Mouse (Mus musculus) hindbrain, postnatal 0 days (tissue): ENCODE results near the gene Chst10. TPM values are rescaled to one million over a fixed set of nuclear protein-coding genes. Genes with fewer than 3 reads are reported as not detected.
A peak's percentile ranks its signal among the peaks of the same experiment; 100 is the strongest.

ENCODE experiments used
- ATAC-seq: fragments of 200-750 bp; cut with Nextera tagmentation; 2 replicates; pipeline ENCODE4 v1.8.0; 2017; ENCODE audit warnings: mild to moderate bottlenecking, moderate TSS enrichment, moderate library complexity
- DNase-seq: peaks from one replicate; pipeline ENCODE4 v3.0.0-alpha.2; 2015; ENCODE audit warnings: low spot score
- H3K27ac ChIP-seq: fragments of 300-500 bp; sonication (generic); 2 replicates; pipeline ENCODE4 v1.5.1; 2014; ENCODE audit warnings: mild to moderate bottlenecking
- H3K27me3 ChIP-seq: fragments of 300-500 bp; sonication (generic); 2 replicates; pipeline ENCODE4 v1.6.1; 2014; ENCODE audit warnings: low read length, mixed read lengths; ENCODE audit not compliant: insufficient read depth
- H3K36me3 ChIP-seq: fragments of 300-500 bp; sonication (generic); 2 replicates; pipeline ENCODE4 v1.6.1; 2014; ENCODE audit warnings: low read length, mixed read lengths; ENCODE audit not compliant: insufficient read depth
- H3K4me1 ChIP-seq: fragments of 300-500 bp; sonication (generic); 2 replicates; pipeline ENCODE4 v1.6.1; 2014; ENCODE audit warnings: antibody characterized with exemption, low read length, mixed read lengths; ENCODE audit not compliant: insufficient read depth
- H3K4me2 ChIP-seq: fragments of 300-500 bp; sonication (generic); 2 replicates; pipeline ENCODE4 v1.6.1; 2014; ENCODE audit warnings: low read depth, mild to moderate bottlenecking, low read length, moderate library complexity, mixed read lengths
- H3K4me3 ChIP-seq: fragments of 300-500 bp; sonication (generic); 2 replicates; pipeline ENCODE4 v1.5.1; 2014; ENCODE audit warnings: low read length
- H3K9ac ChIP-seq: fragments of 300-500 bp; sonication (generic); replicated peaks from 2 replicates; pipeline ENCODE4 v1.6.1; 2014; ENCODE audit warnings: mild to moderate bottlenecking, low read length, moderate library complexity, mixed read lengths
- H3K9me3 ChIP-seq: fragments of 300-500 bp; sonication (generic); 2 replicates; pipeline ENCODE4 v1.6.1; 2016; ENCODE audit warnings: low read length, mixed read lengths
- CTCF ChIP-seq: IDR thresholded peaks from 2 replicates; pipeline ENCODE4 v1.5.1; 2016; ENCODE audit warnings: antibody characterized with exemption, control low read depth, low read depth
- WGBS: fragments of 180-500 bp; shearing (Covaris S2); extraction: QIAGEN DNeasy Blood & Tissue Kit; methylation state at CpG from one replicate; pipeline ENCODE4 v1.1.7; 2014; 5-methylcytosine and 5-hydroxymethylcytosine counted together
- polyA plus RNA-seq: library from polyadenylated mRNA; unstranded; fragments of >200 nt; fragmentation: Nextera tagmentation; extraction: Ambion mirVana; gene quantifications from 2 replicates; pipeline ENCODE4 v1.2.1, GENCODE M21; 2015
- total RNA-seq: library from RNA; depleted of rRNA; stranded (reverse); fragments of >200 nt; gene quantifications from 2 replicates; pipeline ENCODE4 v1.2.3, GENCODE M21; 2014; rRNA removed

Gene Chst10
- total and polyA plus RNA-seq, 2 experiments from 2014 or later = 56.2 to 63.6 TPM

GRCm38 (mm10) chr1:38824926-38825325, 73.0 kb downstream of the Chst10 start:
- H3K9me3 ChIP-seq = no peaks in the 10 kb centered on the region
- 75% methylated on average over 2 of the region's 2 CpGs for WGBS

DNA sequence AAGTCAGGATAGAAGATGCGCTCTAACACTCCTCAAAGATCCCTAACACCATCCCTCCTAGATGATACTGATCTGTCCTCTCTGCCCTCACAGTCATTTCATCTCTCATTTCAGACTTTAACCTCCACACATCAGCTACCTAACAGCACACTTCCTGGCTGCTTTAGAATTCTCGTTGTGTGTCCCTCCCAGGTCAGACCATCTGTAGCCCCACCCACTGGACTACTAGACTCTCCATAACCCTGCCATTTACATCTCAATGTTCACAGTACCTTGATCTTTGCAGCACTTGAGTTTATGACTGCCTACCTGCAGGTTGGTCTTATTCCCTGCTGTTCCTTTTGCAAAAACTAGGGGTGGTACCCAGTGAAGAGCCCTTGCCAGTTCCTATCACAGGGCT, 74.1 kb downstream of the Chst10 start:
- H3K4me3 ChIP-seq = no peak overlapping the region
- no peak for TF ChIP-seq CTCF
- H3K9me3 ChIP-seq = no peaks in the 10 kb centered on the region
- H3K27me3 ChIP-seq = no peaks in the 10 kb centered on the region
- no peaks in the 10 kb centered on the region for H3K4me1 ChIP-seq
- no peak overlapping the region for H3K9ac ChIP-seq
- H3K36me3 ChIP-seq = no peaks in the 10 kb centered on the region
- WGBS = 83% methylated on average over 2 of the region's 2 CpGs
- no peak overlapping the region for H3K27ac ChIP-seq
- no peak overlapping the region for H3K4me2 ChIP-seq
- DNase-seq (no peak), ATAC-seq (0 out of 2 replicates have a peak, but pooled peaks have one; percentile 27)

More at GRCm38 (mm10) chr1:38824926-38825325, 73.0 kb downstream of the Chst10 start:
- ATAC-seq (no peak), DNase-seq (peak; percentile 25)
- Histone ChIP-seq H3K27me3 (no peaks in the 10 kb centered on the region), H3K4me3 (no peak overlapping the region), H3K4me1 (no peaks in the 10 kb centered on the region), H3K36me3 (no peaks in the 10 kb centered on the region), H3K9ac (no peak overlapping the region), H3K4me2 (no peak overlapping the region), H3K27ac (no peak overlapping the region)
- TF ChIP-seq CTCF = no peak

DNA sequence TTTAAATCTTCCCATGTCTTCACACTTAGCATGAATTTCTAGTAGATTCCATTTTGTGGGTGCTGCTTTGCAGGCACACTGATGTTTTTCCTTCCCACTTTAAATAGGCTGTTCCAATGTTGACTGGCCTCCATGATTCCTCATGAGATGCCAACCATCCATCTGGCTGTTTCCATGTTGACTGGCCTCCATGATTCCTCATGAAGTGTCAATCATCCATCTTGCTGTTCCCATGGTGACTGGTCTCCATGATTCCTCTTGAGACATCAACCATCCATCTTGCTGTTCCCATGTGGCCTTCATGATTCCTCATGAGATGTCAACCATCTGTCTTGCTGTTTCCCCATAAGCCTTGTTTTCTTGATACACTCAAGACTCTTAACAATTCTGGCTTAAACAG, 78.3 kb downstream of the Chst10 start:
- no peak for TF ChIP-seq CTCF
- no peak for ATAC-seq
- Histone ChIP-seq H3K4me1 (no peaks in the 10 kb centered on the region; the same call in 1 of the 2 replicates), H3K27ac (no peak overlapping the region), H3K4me2 (no peak overlapping the region), H3K9ac (no peak overlapping the region), H3K9me3 (no peaks in the 10 kb centered on the region), H3K27me3 (no peaks in the 10 kb centered on the region), H3K36me3 (peaks cover 6% of the 10 kb centered on the region; the same call in 1 of the 2 replicates), H3K4me3 (no peak overlapping the region)
- DNase-seq = no peak

- Histone ChIP-seq H3K4me1 (no peaks in the 10 kb centered on the region; the same call in 1 of the 2 replicates), H3K27ac (no peak overlapping the region), H3K4me2 (no peak overlapping the region), H3K27me3 (no peaks in the 10 kb centered on the region), H3K9me3 (no peaks in the 10 kb centered on the region), H3K9ac (no peak overlapping the region), H3K36me3 (peaks cover 6% of the 10 kb centered on the region; the same call in 1 of the 2 replicates), H3K4me3 (no peak overlapping the region)
- DNase-seq (no peak), ATAC-seq (no peak)
- TF ChIP-seq CTCF = no peak
- 55% methylated on average over 3 of the region's 3 CpGs for WGBS
These were observed 80.3 kb downstream of the Chst10 start for GRCm38 (mm10) chr1:38817671-38818070.

DNA sequence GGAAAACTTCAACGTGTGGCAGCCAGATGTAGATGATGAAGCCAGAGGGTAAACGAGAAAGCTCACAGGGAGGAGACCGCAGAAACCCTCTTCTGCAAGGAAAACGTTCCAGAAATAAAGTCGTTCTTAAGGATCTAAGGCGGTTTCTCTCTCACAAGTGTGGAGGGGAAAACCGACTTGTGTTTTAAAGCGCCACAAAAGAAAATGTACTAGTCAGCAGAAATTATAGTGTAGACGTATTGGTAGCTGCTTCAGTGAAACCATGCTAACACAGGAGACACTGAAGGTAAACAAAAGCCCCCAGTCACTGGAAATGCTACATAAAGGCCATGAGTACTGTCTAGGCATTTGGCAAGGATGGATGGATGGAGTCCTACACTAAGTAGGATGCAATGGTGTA, 80.7 kb downstream of the Chst10 start:
- Histone ChIP-seq H3K4me3 (no peak overlapping the region), H3K9ac (no peak overlapping the region), H3K4me2 (no peak overlapping the region), H3K9me3 (no peaks in the 10 kb centered on the region), H3K27ac (no peak overlapping the region), H3K36me3 (peaks cover 8% of the 10 kb centered on the region; the same call in 1 of the 2 replicates), H3K27me3 (no peaks in the 10 kb centered on the region), H3K4me1 (no peaks in the 10 kb centered on the region; the same call in 1 of the 2 replicates)
- TF ChIP-seq CTCF = no peak
- DNase-seq = no peak
- 75% methylated on average over 9 of the region's 9 CpGs for WGBS
- no peak for ATAC-seq

DNA sequence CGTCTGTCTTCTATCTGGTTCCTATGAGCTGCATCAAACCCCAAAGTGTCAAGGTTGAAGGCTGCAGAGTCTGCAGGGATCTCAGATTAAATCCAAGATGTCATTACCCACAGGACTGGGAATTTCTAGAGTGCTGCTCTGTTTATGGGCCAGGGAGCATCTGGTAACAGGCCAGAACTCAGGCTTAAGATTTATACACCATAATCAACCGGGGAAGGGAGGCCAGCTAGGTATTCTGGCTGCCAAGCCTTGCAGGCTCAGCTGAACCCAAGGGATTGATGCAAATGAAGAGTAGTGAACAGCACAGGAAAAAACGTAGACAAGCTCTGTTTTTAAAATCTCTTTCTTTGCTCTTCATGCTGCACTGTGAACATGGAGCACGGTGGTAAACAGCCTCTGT, 81.7 kb downstream of the Chst10 start:
- Histone ChIP-seq H3K9ac (no peak overlapping the region), H3K9me3 (no peaks in the 10 kb centered on the region), H3K36me3 (peaks cover 17% of the 10 kb centered on the region; the same call in 1 of the 2 replicates), H3K4me2 (no peak overlapping the region), H3K27ac (no peak overlapping the region), H3K27me3 (no peaks in the 10 kb centered on the region), H3K4me1 (no peaks in the 10 kb centered on the region; the same call in 1 of the 2 replicates), H3K4me3 (no peak overlapping the region)
- WGBS = 37% methylated on average over 4 of the region's 4 CpGs
- no peak for TF ChIP-seq CTCF
- ATAC-seq (peak; percentile 35; the same call in 1 of the 2 replicates), DNase-seq (peak; percentile 54)

Other genes with a start within 250 kb of the Chst10 start
- gene Aff3, start 233.2 kb downstream of the Chst10 start, total RNA-seq = 55.6 and 89.0 TPM in 2 replicates
- gene Aff3, start 233.2 kb downstream of the Chst10 start, polyA plus RNA-seq = 22.0 and 23.1 TPM in 2 replicates
- 116 and 137 TPM in 2 replicates for gene Lonrf2, start 61.5 kb downstream of the Chst10 start, total RNA-seq
- 21.9 TPM in 2 replicates for gene Lonrf2, start 61.5 kb downstream of the Chst10 start, polyA plus RNA-seq
- gene Nms, start 41.0 kb upstream of the Chst10 start, total RNA-seq = 1.2 TPM in 1 of 2 replicates, not detected in the other
- 0.84 and 1.4 TPM in 2 replicates for gene Nms, start 41.0 kb upstream of the Chst10 start, polyA plus RNA-seq
- gene Pdcl3, start 87.4 kb upstream of the Chst10 start, total RNA-seq = 33.4 and 40.8 TPM in 2 replicates
- gene Pdcl3, start 87.4 kb upstream of the Chst10 start, polyA plus RNA-seq = 148 and 151 TPM in 2 replicates